Mouse (Mus musculus) stomach, embryonic 14.5 days (tissue): ENCODE data around the gene Slc17a6. TPM values are rescaled to one million over a fixed set of nuclear protein-coding genes. Genes with fewer than 3 reads are reported as not detected.

Experiments used
- ATAC-seq: fragments of 200-750 bp; cut with Nextera tagmentation; 2 replicates; pipeline ENCODE4 v1.8.0; 2017; ENCODE audit warnings: low read depth, moderate TSS enrichment; ENCODE audit not compliant: insufficient number of reproducible peaks, insufficient read depth, low FRiP score
- H3K27ac ChIP-seq: fragments of 300-500 bp; sonication (generic); 2 replicates; pipeline ENCODE4 v1.5.1; 2014; ENCODE audit warnings: mild to moderate bottlenecking, low read length, moderate library complexity, mixed read lengths
- H3K27me3 ChIP-seq: fragments of 300-500 bp; sonication (generic); 2 replicates; pipeline ENCODE4 v1.6.1; 2014; ENCODE audit warnings: low read length, control low read depth, mixed read lengths; ENCODE audit not compliant: control insufficient read depth, insufficient read depth
- H3K36me3 ChIP-seq: fragments of 300-500 bp; sonication (generic); 2 replicates; pipeline ENCODE4 v1.6.1; 2014; ENCODE audit warnings: mild to moderate bottlenecking, control low read depth, low read length, moderate library complexity, mixed read lengths; ENCODE audit not compliant: control insufficient read depth, insufficient read depth
- H3K4me1 ChIP-seq: fragments of 300-500 bp; sonication (generic); 2 replicates; pipeline ENCODE4 v1.6.1; 2014; ENCODE audit warnings: low read length, control low read depth, mixed read lengths; ENCODE audit not compliant: control insufficient read depth, insufficient read depth
- H3K4me2 ChIP-seq: fragments of 300-500 bp; sonication (generic); replicated peaks from 2 replicates; pipeline ENCODE4 v1.6.1; 2014; ENCODE audit warnings: low read depth, low read length, control low read depth
- H3K4me3 ChIP-seq: fragments of 300-500 bp; sonication (generic); 2 replicates; pipeline ENCODE4 v1.5.1; 2014; ENCODE audit warnings: low read depth, low read length, control low read depth
- H3K9ac ChIP-seq: fragments of 300-500 bp; sonication (generic); replicated peaks from 2 replicates; pipeline ENCODE4 v1.6.1; 2014; ENCODE audit warnings: low read depth, mild to moderate bottlenecking, control low read depth, low read length, moderate library complexity, mixed read lengths
- H3K9me3 ChIP-seq: fragments of 300-500 bp; sonication (generic); 2 replicates; pipeline ENCODE4 v1.6.1; 2016; ENCODE audit warnings: low read depth, low read length, control low read depth; ENCODE audit not compliant: control insufficient read depth
- WGBS: fragments of 180-500 bp; shearing (Covaris S2); extraction: QIAGEN DNeasy Blood & Tissue Kit; methylation state at CpG from one replicate; pipeline ENCODE4 v1.1.7; 2014; 5-methylcytosine and 5-hydroxymethylcytosine counted together
- polyA plus RNA-seq: library from polyadenylated mRNA; unstranded; fragments of >200 nt; fragmentation: Nextera tagmentation; extraction: Ambion mirVana; gene quantifications from 2 replicates; pipeline ENCODE4 v1.2.1, GENCODE M21; 2014

The Slc17a6 gene
- polyA plus RNA-seq, 1 experiment from 2014 or later = not detected

GRCm38 (mm10) chr7:51624336-51624897 is 2.6 kb downstream of the Slc17a6 start:
- no peak overlapping the region for H3K9ac ChIP-seq
- 2% methylated on average over 4 of the region's 4 CpGs for WGBS

GRCm38 (mm10) chr7:51625161-51625560 is 3.4 kb downstream of the Slc17a6 start:
- Histone ChIP-seq H3K27me3 (peaks cover 49% of the 10 kb centered on the region), H3K9me3 (no peaks in the 10 kb centered on the region), H3K36me3 (no peaks in the 10 kb centered on the region), H3K9ac (no peak overlapping the region), H3K4me2 (no peak overlapping the region), H3K4me1 (no peaks in the 10 kb centered on the region), H3K27ac (no peak overlapping the region), H3K4me3 (no peak overlapping the region)
- ATAC-seq = no peak
- WGBS = 2% methylated on average over 23 of the region's 23 CpGs

More at GRCm38 (mm10) chr7:51624336-51624897, 2.6 kb downstream of the Slc17a6 start:
- H3K27ac ChIP-seq = no peak overlapping the region
- no peaks in the 10 kb centered on the region for H3K36me3 ChIP-seq
- no peak overlapping the region for H3K4me2 ChIP-seq
- ATAC-seq = no peak
- no peaks in the 10 kb centered on the region for H3K9me3 ChIP-seq
- H3K4me3 ChIP-seq = no peak overlapping the region
- no peaks in the 10 kb centered on the region for H3K4me1 ChIP-seq
- H3K27me3 ChIP-seq = peaks cover 44% of the 10 kb centered on the region

- Histone ChIP-seq H3K27me3 (peaks cover 49% of the 10 kb centered on the region), H3K36me3 (no peaks in the 10 kb centered on the region)
- 3% methylated on average over 11 of the region's 11 CpGs for WGBS
Observed at GRCm38 (mm10) chr7:51625591-51626255, 3.9 kb downstream of the Slc17a6 start.

GRCm38 (mm10) chr7:51626451-51627000 is 4.7 kb downstream of the Slc17a6 start:
- H3K9ac ChIP-seq = no peak overlapping the region
- H3K9me3 ChIP-seq = no peaks in the 10 kb centered on the region
- H3K27ac ChIP-seq = no peak overlapping the region
- peaks cover 48% of the 10 kb centered on the region for H3K27me3 ChIP-seq
- ATAC-seq = no peak
- no peak overlapping the region for H3K4me3 ChIP-seq
- WGBS = 2% methylated on average over 16 of the region's 16 CpGs
- H3K4me2 ChIP-seq = no peak overlapping the region
- no peaks in the 10 kb centered on the region for H3K36me3 ChIP-seq
- H3K4me1 ChIP-seq = no peaks in the 10 kb centered on the region

More at GRCm38 (mm10) chr7:51625591-51626255, 3.9 kb downstream of the Slc17a6 start:
- no peak overlapping the region for H3K9ac ChIP-seq
- no peak overlapping the region for H3K4me2 ChIP-seq
- no peaks in the 10 kb centered on the region for H3K4me1 ChIP-seq
- H3K27ac ChIP-seq = no peak overlapping the region
- ATAC-seq = no peak
- no peaks in the 10 kb centered on the region for H3K9me3 ChIP-seq
- H3K4me3 ChIP-seq = no peak overlapping the region

- ATAC-seq = no peak
- H3K27ac ChIP-seq = no peak overlapping the region
Observed at GRCm38 (mm10) chr7:51627001-51627631, 5.3 kb downstream of the Slc17a6 start.

GRCm38 (mm10) chr7:51627666-51628065 is 5.9 kb downstream of the Slc17a6 start:
- Histone ChIP-seq H3K9me3 (no peaks in the 10 kb centered on the region), H3K4me1 (no peaks in the 10 kb centered on the region), H3K27me3 (peaks cover 36% of the 10 kb centered on the region), H3K4me2 (no peak overlapping the region), H3K9ac (no peak overlapping the region), H3K27ac (no peak overlapping the region), H3K36me3 (no peaks in the 10 kb centered on the region), H3K4me3 (no peak overlapping the region)
- WGBS = 2% methylated on average over 9 of the region's 9 CpGs
- no peak for ATAC-seq

More at GRCm38 (mm10) chr7:51627001-51627631, 5.3 kb downstream of the Slc17a6 start:
- H3K4me3 ChIP-seq = no peak overlapping the region
- H3K36me3 ChIP-seq = no peaks in the 10 kb centered on the region
- H3K4me1 ChIP-seq = no peaks in the 10 kb centered on the region
- under 1% methylated on average over 26 of the region's 26 CpGs for WGBS
- H3K4me2 ChIP-seq = no peak overlapping the region
- H3K9ac ChIP-seq = no peak overlapping the region
- no peaks in the 10 kb centered on the region for H3K9me3 ChIP-seq
- H3K27me3 ChIP-seq = peaks cover 42% of the 10 kb centered on the region

GRCm38 (mm10) chr7:51628349-51628748 is 6.5 kb downstream of the Slc17a6 start:
- no peak for ATAC-seq
- no peaks in the 10 kb centered on the region for H3K9me3 ChIP-seq
- H3K4me3 ChIP-seq = no peak overlapping the region
- H3K4me1 ChIP-seq = no peaks in the 10 kb centered on the region
- no peak overlapping the region for H3K4me2 ChIP-seq
- no peak overlapping the region for H3K9ac ChIP-seq
- H3K27me3 ChIP-seq = peaks cover 37% of the 10 kb centered on the region
- no peaks in the 10 kb centered on the region for H3K36me3 ChIP-seq
- WGBS = 3% methylated on average over 9 of the region's 9 CpGs
- H3K27ac ChIP-seq = no peak overlapping the region

GRCm38 (mm10) chr7:51629206-51629605 is 7.4 kb downstream of the Slc17a6 start:
- Histone ChIP-seq H3K4me2 (no peak overlapping the region), H3K4me3 (no peak overlapping the region), H3K36me3 (no peaks in the 10 kb centered on the region), H3K9me3 (no peaks in the 10 kb centered on the region), H3K27ac (no peak overlapping the region), H3K4me1 (no peaks in the 10 kb centered on the region), H3K9ac (no peak overlapping the region), H3K27me3 (peaks cover 35% of the 10 kb centered on the region)
- WGBS = 2% methylated on average over 3 of the region's 3 CpGs
- no peak for ATAC-seq
